Mouse (Mus musculus) central nervous system, embryonic 11.5 days (tissue): ENCODE results near the gene Tmem14c. TPM values are rescaled to one million over a fixed set of nuclear protein-coding genes. Genes with fewer than 3 reads are reported as not detected.

Experiments used
- polyA plus RNA-seq: library from polyadenylated mRNA; depleted of rRNA; stranded (reverse); fragments of >200 nt; gene quantifications from 2 replicates; pipeline ENCODE4 v1.2.3, GENCODE M21; 2012; rRNA removed

The Tmem14c gene
- 116 and 117 TPM in 2 replicates for polyA plus RNA-seq

GRCm38 (mm10) chr13:41015829-41016634 lies at the start of gene Tmem14c:
Tmem14c (plus strand) TSS chr13:41016292.

GRCm38 (mm10) chr13:41000926-41001639 lies 15.0 kb upstream of the Tmem14c start, which contains the start of gene Pak1ip1:
Pak1ip1 (plus strand) TSS chr13:41001023.

Other genes with a start within 250 kb of the Tmem14c start
- 1.8 and 2.8 TPM in 2 replicates for gene Gcnt2, start 156.5 kb upstream of the Tmem14c start, polyA plus RNA-seq
- 71.0 and 80.8 TPM in 2 replicates for gene Pak1ip1, start 15.3 kb upstream of the Tmem14c start, polyA plus RNA-seq
- 0.67 and 0.83 TPM in 2 replicates for gene Mak, start 63.4 kb downstream of the Tmem14c start, polyA plus RNA-seq
- 0.26 TPM in 1 of 2 replicates, not detected in the other for gene Gcm2, start 94.7 kb downstream of the Tmem14c start, polyA plus RNA-seq
- 0.12 and 0.23 TPM in 2 replicates for gene Sycp2l, start 98.0 kb downstream of the Tmem14c start, polyA plus RNA-seq
- 14.1 and 22.0 TPM in 2 replicates for gene Elovl2, start 204.1 kb downstream of the Tmem14c start, polyA plus RNA-seq
- 6.6 and 12.7 TPM in 2 replicates for gene Smim13, start 233.6 kb downstream of the Tmem14c start, polyA plus RNA-seq